Mouse (Mus musculus): ENCODE data around the gene Grsf1.

Grsf1 gene

DNA sequence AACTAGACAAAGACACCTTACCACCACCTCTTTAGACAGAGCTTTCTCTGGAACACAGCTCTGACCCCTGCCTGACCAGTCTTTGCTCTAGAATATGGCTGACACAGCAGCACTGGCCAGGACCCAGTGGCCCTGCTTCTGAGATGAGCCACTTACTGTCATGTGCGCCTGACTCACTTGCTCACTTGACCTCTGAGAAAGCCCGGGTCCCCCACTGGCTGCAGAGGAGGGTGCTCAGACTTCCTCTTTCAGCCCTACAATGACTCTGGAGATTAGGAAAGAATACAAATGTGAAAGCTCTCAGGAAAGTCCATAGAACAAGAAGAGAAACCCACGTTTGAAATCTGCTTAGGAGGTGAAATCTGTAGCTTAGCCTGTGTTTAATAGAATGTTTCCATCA, 45.1 kb downstream of the Grsf1 start:
- peak; percentile 26 to 37 for DNase-seq (ENCODE audit: low spot score in 2 of 2)

DNA sequence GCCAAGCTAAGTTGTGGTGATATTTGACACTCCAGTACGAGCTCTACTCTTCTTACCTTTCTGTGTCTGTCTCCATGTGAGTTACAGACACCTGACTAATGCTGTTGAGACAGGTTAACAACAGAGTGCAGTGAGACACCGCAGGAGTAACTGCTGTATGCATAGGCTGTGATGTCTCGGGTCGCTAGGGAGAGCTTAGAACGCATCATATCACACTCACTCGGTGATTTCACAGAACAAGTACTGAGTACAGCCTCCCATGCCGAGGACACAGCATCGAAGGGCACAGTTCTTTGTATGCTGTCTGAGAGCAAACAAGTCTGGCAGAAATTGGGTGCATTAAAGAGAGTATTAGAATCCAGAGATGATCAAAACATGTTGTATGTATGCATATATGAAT, 46.0 kb downstream of the Grsf1 start:
- no peak for DNase-seq (ENCODE audit: low spot score in 2 of 2)

DNA sequence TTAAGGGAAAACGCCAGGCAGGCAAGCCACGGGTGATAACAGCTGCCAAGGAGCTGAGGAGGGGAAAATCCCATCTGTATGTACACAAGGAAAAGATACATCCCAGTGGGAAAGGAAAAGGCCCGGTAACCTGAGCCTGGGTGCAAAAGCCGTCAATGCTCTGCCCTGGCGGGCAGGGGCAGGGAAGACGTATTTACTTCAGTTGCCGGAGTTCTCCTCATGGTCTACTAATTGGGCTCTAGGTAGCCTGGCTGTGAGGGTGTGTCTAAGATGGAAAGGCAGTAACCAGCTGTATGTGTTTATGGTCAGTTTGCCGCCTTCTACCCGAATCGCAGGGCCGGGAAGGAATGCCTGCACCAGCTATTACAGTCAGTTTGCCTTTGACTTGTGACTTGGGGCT, 46.8 kb downstream of the Grsf1 start:
- DNase-seq (ENCODE audit: low spot score in 2 of 2): no peak

GRCm38 (mm10) chr5:88627545-88627944, 48.4 kb downstream of the Grsf1 start:
- peak in 1 of 2 experiments; percentile 37 for DNase-seq (ENCODE audit: low spot score in 2 of 2)

GRCm38 (mm10) chr5:88616988-88617387, 59.0 kb downstream of the Grsf1 start:
- no peak for DNase-seq (ENCODE audit: low spot score in 2 of 2)

DNA sequence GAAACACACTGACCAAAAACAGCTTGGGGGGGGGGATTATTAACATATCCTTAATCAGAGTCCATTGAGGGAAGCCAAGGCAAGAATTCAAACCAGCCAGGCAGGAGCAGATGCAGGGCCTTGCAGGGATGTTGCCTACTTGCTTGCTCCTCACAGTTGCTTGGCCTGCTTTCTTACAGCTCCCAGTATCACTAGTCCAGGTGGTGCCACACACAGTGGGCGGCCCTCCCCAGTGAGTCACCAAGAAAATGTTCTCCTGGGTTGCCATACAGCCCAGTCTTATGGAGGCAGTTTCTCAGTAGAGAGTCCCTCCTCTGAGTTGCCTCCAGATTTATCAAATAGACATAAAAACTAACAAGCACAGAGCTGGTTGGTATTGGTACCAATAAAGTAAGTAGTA, 61.8 kb downstream of the Grsf1 start:
- DNase-seq (ENCODE audit: low spot score in 2 of 2): no peak

Measured in spleen, postnatal 36 days (tissue).